Mouse (Mus musculus): ENCODE data around the gene Fam227b.

DNA sequence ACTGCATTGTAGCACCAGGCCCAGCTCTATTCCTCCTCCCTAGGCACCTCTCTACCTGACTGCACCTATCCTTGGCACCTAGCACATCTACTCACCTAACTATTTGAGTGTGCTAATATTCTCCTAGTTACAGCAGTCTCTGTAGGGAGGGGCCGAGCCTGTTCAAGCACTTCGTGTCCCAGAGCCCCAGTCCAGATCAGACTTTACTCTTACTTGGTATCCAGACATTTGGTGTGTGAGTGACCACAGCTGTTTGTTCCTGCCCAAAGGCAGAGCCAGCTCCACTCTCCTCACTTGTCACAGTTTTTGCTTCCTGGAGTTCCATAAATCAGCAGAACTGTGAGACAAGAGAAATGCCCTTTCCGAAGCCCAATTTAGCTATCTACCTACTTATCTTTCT is 47.2 kb upstream of the Fam227b start:
- TF ChIP-seq POLR2A (IDR thresholded peaks at IDR 0.05; ENCODE audit: low read depth, low read length) (no peak), CTCF (conservative IDR thresholded peaks at IDR 0.05; ENCODE audit: insufficient read depth, insufficient read length, low read depth, low read length) (no peak)

Data from kidney, adult 2 months (tissue).